Mouse (Mus musculus) CD4-positive naive resting alpha-beta T cell, adult 76 days (primary cell): Measurements from ENCODE around the gene Nbeal2. TPM values are rescaled to one million over a fixed set of nuclear protein-coding genes. Genes with fewer than 3 reads are reported as not detected.

Source experiments
- total RNA-seq: library from RNA; stranded (reverse); gene quantifications from one replicate; pipeline ENCODE4 v1.2.4, GENCODE M21; 2023

Gene Nbeal2
- total RNA-seq, result 66.0 TPM

GRCm38 (mm10) chr9:110653655-110654461 lies at the start of gene Nbeal2:
Nbeal2 (minus strand) TSS chr9:110654161.

GRCm38 (mm10) chr9:110656249-110657221 lies 2.6 kb upstream of the Nbeal2 start, which contains the start of gene Ccdc12:
Ccdc12 (plus strand) TSS chr9:110656503.

GRCm38 (mm10) chr9:110624361-110625166 lies 29.4 kb downstream of the Nbeal2 start, which contains the start of gene Nradd:
Nradd (minus strand) TSS chr9:110624452.

Other genes starting within 250 kb of the Nbeal2 start
- gene Ptpn23, start 245.9 kb downstream of the Nbeal2 start, total RNA-seq, result 85.1 TPM
- 7.4 TPM for gene Ngp, start 234.4 kb downstream of the Nbeal2 start, total RNA-seq
- 38.0 TPM for gene Klhl18, start 177.5 kb downstream of the Nbeal2 start, total RNA-seq
- gene Kif9, start 177.2 kb downstream of the Nbeal2 start, total RNA-seq, result 0.64 TPM
- gene Setd2, start 121.6 kb downstream of the Nbeal2 start, total RNA-seq, result 154 TPM
- 4.3 TPM for gene Nradd, start 29.7 kb downstream of the Nbeal2 start, total RNA-seq
- gene Ccdc12, start 2.3 kb upstream of the Nbeal2 start, total RNA-seq, result 81.8 TPM
- not detected for gene Myl3, start 87.7 kb upstream of the Nbeal2 start, total RNA-seq
- not detected for gene Pth1r, start 93.0 kb upstream of the Nbeal2 start, total RNA-seq
- gene Prss42, start 144.0 kb upstream of the Nbeal2 start, total RNA-seq, result not detected
- not detected for gene Prss44, start 159.8 kb upstream of the Nbeal2 start, total RNA-seq
- gene Prss43, start 172.5 kb upstream of the Nbeal2 start, total RNA-seq, result not detected
- not detected for gene Prss45, start 180.4 kb upstream of the Nbeal2 start, total RNA-seq
- not detected for gene Prss46, start 190.3 kb upstream of the Nbeal2 start, total RNA-seq
- gene Prss50, start 203.8 kb upstream of the Nbeal2 start, total RNA-seq, result not detected
- gene Als2cl, start 225.7 kb upstream of the Nbeal2 start, total RNA-seq, result 375 TPM
- gene Tmie, start 226.0 kb upstream of the Nbeal2 start, total RNA-seq, result 17.3 TPM